Mouse (Mus musculus) C2C12 (cell line): ENCODE data around the gene Cdk7.
"Not testable (repeated sequence)": the region's sequence is repeated elsewhere in the genome, so short reads cannot be mapped to it uniquely, and the experiment has no call there.

Experiments used
- CTCF ChIP-seq: IDR thresholded peaks from one replicate; pipeline ENCODE4 v1.5.1; 2011; ENCODE audit not compliant: control insufficient read depth, insufficient read depth, insufficient read length
- MAX ChIP-seq: IDR thresholded peaks from one replicate; pipeline ENCODE4 v1.6.1; 2011; ENCODE audit warnings: mild to moderate bottlenecking, control low read depth
- MYOD1 ChIP-seq: IDR thresholded peaks from one replicate; pipeline ENCODE4 v1.6.1; 2011; ENCODE audit warnings: low read depth; ENCODE audit not compliant: control insufficient read depth, insufficient read length
- MYOG ChIP-seq: IDR thresholded peaks from one replicate; pipeline ENCODE4 v1.6.1; 2011; ENCODE audit not compliant: control insufficient read depth, insufficient read length; ENCODE audit errors: extremely low read depth
- USF1 ChIP-seq: IDR thresholded peaks from one replicate; pipeline ENCODE4 v1.6.1; 2011; ENCODE audit warnings: low read depth, mild to moderate bottlenecking, control low read depth, moderate library complexity

GRCm38 (mm10) chr13:100731462-100732046, 815 bp upstream of the Cdk7 start:
- TF ChIP-seq CTCF, MAX, USF1, MYOD1, MYOG: not testable (repeated sequence)
